Mouse (Mus musculus): ENCODE measurements around the gene Exosc1. TPM values are rescaled to one million over a fixed set of nuclear protein-coding genes. Genes with fewer than 3 reads are reported as not detected.
A peak's percentile ranks its signal among the peaks of the same experiment; 100 is the strongest.

Exosc1 gene
- polyA plus RNA-seq, 1 experiment, result 55.8 TPM

DNA sequence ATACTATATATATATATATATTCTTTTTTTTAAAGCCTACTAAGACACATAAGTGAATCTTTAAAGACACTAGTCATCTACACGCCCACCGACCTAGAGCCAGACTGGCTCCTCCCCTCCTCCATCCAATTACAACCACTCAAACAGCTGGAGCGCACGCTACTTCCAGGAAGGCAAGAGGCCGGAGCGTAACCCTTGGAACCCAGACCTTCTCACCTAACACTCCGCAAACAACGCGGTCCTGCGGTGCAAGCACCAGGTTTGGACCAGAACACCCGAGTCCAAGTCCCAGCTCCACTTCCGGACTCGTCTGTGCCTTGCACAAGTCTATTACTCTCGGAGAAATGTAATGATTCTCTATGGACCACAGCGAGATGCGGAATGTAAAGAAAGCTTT, 47.2 kb upstream of the Exosc1 start:
- Histone ChIP-seq H3K27me3 (ENCODE audit: control insufficient read depth, insufficient read depth, low read length, poor library complexity, severe bottlenecking) (no peaks in the 10 kb centered on the region), H3K9me3 (replicated peaks; ENCODE audit: control insufficient read depth, insufficient read depth, low read length, poor library complexity, severe bottlenecking) (no peaks in the 10 kb centered on the region), H3K36me3 (ENCODE audit: control insufficient read depth, insufficient read depth, low read length, poor library complexity, severe bottlenecking) (no peaks in the 10 kb centered on the region), H3K9ac (ENCODE audit: low read depth, poor library complexity, severe bottlenecking) (peak overlapping the region; percentile 75), H3K27ac (ENCODE audit: insufficient read depth, low read length) (peak overlapping the region; percentile 69), H3K4me3 (ENCODE audit: low read depth, low read length) (peak overlapping the region; percentile 70), H3K4me1 (ENCODE audit: control insufficient read depth, insufficient read depth, low read length) (peaks cover 7% of the 10 kb centered on the region)
- TF ChIP-seq EP300 (IDR thresholded peaks at IDR 0.05; ENCODE audit: insufficient read depth, low read depth, low read length) (no peak), POLR2A (IDR thresholded peaks at IDR 0.05; ENCODE audit: insufficient read depth, low read length) (no peak), CTCF (IDR thresholded peaks at IDR 0.05; ENCODE audit: low read depth, low read length) (no peak)

DNA sequence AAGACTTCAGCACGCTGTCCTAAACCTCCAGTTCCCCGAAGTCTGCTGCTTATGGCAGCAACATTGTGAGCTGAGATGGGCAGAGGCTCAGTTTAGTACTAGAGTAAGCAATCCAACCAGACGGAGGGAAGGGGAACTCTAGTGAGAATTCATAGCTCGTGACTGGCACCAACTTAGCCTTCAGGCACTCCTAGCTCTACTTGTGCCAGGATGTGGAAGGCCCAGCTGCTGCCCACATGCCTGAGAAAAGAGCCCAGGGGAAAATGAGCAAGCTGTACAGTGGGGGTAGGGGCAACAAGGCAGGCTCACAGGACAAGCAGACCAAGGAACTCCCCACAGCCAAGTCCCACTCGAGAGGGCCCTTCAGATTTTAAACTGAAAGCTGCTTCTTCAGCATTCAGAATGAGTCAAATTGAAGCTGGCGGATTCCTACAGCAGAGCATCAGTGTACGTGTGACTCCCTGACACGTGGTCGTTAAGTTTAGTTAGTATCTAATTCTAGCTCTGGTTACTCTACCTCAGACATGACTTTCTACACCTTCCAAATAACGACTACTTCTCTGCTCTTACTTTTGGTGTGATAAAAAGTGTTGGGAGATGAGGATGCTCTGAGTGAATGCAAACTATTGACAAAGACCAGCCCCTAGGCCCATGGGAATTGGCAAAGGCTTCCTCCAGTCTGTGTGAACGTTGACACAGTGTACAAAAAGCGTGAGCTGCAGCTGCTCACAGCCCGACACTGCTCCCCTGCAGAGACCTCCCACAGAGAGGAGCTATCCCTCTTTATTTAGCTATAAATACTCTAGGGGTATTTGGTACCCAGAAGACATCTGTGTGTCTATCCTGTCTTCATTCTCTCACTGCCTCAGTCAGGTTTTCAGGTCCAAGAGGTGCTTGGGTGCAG, 40.9 kb upstream of the Exosc1 start:
- Histone ChIP-seq H3K27ac (ENCODE audit: insufficient read depth, low read length) (no peak overlapping the region), H3K9ac (ENCODE audit: low read depth, poor library complexity, severe bottlenecking) (no peak overlapping the region), H3K4me3 (ENCODE audit: low read depth, low read length) (no peak overlapping the region), H3K9me3 (replicated peaks; ENCODE audit: control insufficient read depth, insufficient read depth, low read length, poor library complexity, severe bottlenecking) (no peaks in the 10 kb centered on the region), H3K4me1 (ENCODE audit: control insufficient read depth, insufficient read depth, low read length) (peaks cover 2% of the 10 kb centered on the region), H3K36me3 (ENCODE audit: control insufficient read depth, insufficient read depth, low read length, poor library complexity, severe bottlenecking) (peaks cover 9% of the 10 kb centered on the region), H3K27me3 (ENCODE audit: control insufficient read depth, insufficient read depth, low read length, poor library complexity, severe bottlenecking) (no peaks in the 10 kb centered on the region)
- TF ChIP-seq POLR2A (IDR thresholded peaks at IDR 0.05; ENCODE audit: insufficient read depth, low read length) (no peak), CTCF (IDR thresholded peaks at IDR 0.05; ENCODE audit: low read depth, low read length) (no peak), EP300 (IDR thresholded peaks at IDR 0.05; ENCODE audit: insufficient read depth, low read depth, low read length) (no peak)

GRCm38 (mm10) chr19:41969618-41970017, 36.4 kb upstream of the Exosc1 start:
- Histone ChIP-seq H3K4me1 (ENCODE audit: control insufficient read depth, insufficient read depth, low read length) (no peaks in the 10 kb centered on the region), H3K27ac (ENCODE audit: insufficient read depth, low read length) (no peak overlapping the region), H3K4me3 (ENCODE audit: low read depth, low read length) (no peak overlapping the region), H3K27me3 (ENCODE audit: control insufficient read depth, insufficient read depth, low read length, poor library complexity, severe bottlenecking) (no peaks in the 10 kb centered on the region), H3K36me3 (ENCODE audit: control insufficient read depth, insufficient read depth, low read length, poor library complexity, severe bottlenecking) (peaks cover 28% of the 10 kb centered on the region), H3K9ac (ENCODE audit: low read depth, poor library complexity, severe bottlenecking) (no peak overlapping the region), H3K9me3 (replicated peaks; ENCODE audit: control insufficient read depth, insufficient read depth, low read length, poor library complexity, severe bottlenecking) (no peaks in the 10 kb centered on the region)
- TF ChIP-seq CTCF (IDR thresholded peaks at IDR 0.05; ENCODE audit: low read depth, low read length), result no peak
- no peak for TF ChIP-seq EP300 (IDR thresholded peaks at IDR 0.05; ENCODE audit: insufficient read depth, low read depth, low read length)
- TF ChIP-seq POLR2A (IDR thresholded peaks at IDR 0.05; ENCODE audit: insufficient read depth, low read length), result no peak

DNA sequence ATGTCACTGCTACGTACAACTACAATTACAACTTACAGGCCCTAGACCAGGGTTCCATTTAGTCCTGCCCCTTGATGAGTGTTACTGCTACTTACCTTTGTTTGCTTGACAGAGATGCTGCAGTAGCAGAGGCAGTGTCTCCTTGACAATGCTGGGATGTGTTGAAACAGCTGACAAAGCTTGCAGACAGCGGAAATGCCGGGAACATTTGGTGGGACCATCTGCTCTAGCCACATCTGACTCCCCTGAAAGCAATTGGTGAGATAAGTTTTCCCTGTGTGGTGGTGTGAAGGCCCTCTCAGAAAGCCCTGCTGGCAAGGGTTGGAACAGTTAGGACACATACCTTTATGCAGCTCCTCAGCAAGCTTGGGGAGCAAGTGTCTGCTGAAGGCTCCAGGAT, 20.4 kb upstream of the Exosc1 start:
- Histone ChIP-seq H3K9ac (ENCODE audit: low read depth, poor library complexity, severe bottlenecking) (no peak overlapping the region), H3K36me3 (ENCODE audit: control insufficient read depth, insufficient read depth, low read length, poor library complexity, severe bottlenecking) (peaks cover 81% of the 10 kb centered on the region), H3K4me3 (ENCODE audit: low read depth, low read length) (no peak overlapping the region), H3K27ac (ENCODE audit: insufficient read depth, low read length) (no peak overlapping the region), H3K9me3 (replicated peaks; ENCODE audit: control insufficient read depth, insufficient read depth, low read length, poor library complexity, severe bottlenecking) (no peaks in the 10 kb centered on the region), H3K27me3 (ENCODE audit: control insufficient read depth, insufficient read depth, low read length, poor library complexity, severe bottlenecking) (no peaks in the 10 kb centered on the region), H3K4me1 (ENCODE audit: control insufficient read depth, insufficient read depth, low read length) (no peaks in the 10 kb centered on the region)
- TF ChIP-seq EP300 (IDR thresholded peaks at IDR 0.05; ENCODE audit: insufficient read depth, low read depth, low read length) (no peak), CTCF (IDR thresholded peaks at IDR 0.05; ENCODE audit: low read depth, low read length) (no peak), POLR2A (IDR thresholded peaks at IDR 0.05; ENCODE audit: insufficient read depth, low read length) (no peak)

DNA sequence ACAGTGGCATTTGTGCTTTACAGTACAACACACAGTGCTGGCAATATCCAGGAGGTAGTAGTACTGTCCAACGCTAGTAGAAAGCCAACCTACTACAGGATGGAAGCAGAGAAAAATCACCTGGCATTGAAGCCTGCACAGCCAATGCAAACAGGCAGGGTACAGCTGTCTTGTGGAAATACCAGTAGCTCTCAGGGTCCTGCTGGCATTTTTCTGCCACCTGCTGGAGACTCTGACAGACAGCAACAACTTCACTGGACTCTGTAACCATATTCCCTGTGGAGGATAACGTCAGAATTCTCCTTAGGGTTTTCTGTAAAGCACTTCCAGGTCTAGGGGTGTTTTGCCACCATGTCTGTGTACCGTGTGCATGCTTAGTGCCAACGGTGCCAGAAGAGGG, 19.1 kb upstream of the Exosc1 start:
- H3K4me3 ChIP-seq (ENCODE audit: low read depth, low read length), result no peak overlapping the region
- H3K9ac ChIP-seq (ENCODE audit: low read depth, poor library complexity, severe bottlenecking), result no peak overlapping the region
- H3K4me1 ChIP-seq (ENCODE audit: control insufficient read depth, insufficient read depth, low read length), result no peaks in the 10 kb centered on the region
- H3K36me3 ChIP-seq (ENCODE audit: control insufficient read depth, insufficient read depth, low read length, poor library complexity, severe bottlenecking), result peaks cover 83% of the 10 kb centered on the region
- no peak overlapping the region for H3K27ac ChIP-seq (ENCODE audit: insufficient read depth, low read length)
- H3K27me3 ChIP-seq (ENCODE audit: control insufficient read depth, insufficient read depth, low read length, poor library complexity, severe bottlenecking), result no peaks in the 10 kb centered on the region
- H3K9me3 ChIP-seq (replicated peaks; ENCODE audit: control insufficient read depth, insufficient read depth, low read length, poor library complexity, severe bottlenecking), result no peaks in the 10 kb centered on the region
- TF ChIP-seq POLR2A (IDR thresholded peaks at IDR 0.05; ENCODE audit: insufficient read depth, low read length) (no peak), CTCF (IDR thresholded peaks at IDR 0.05; ENCODE audit: low read depth, low read length) (no peak), EP300 (IDR thresholded peaks at IDR 0.05; ENCODE audit: insufficient read depth, low read depth, low read length) (no peak)

- H3K4me1 ChIP-seq (ENCODE audit: control insufficient read depth, insufficient read depth, low read length), result no peaks in the 10 kb centered on the region
- H3K9ac ChIP-seq (ENCODE audit: low read depth, poor library complexity, severe bottlenecking), result no peak overlapping the region
- no peak overlapping the region for H3K27ac ChIP-seq (ENCODE audit: insufficient read depth, low read length)
- no peak overlapping the region for H3K4me3 ChIP-seq (ENCODE audit: low read depth, low read length)
- peaks cover 74% of the 10 kb centered on the region for H3K36me3 ChIP-seq (ENCODE audit: control insufficient read depth, insufficient read depth, low read length, poor library complexity, severe bottlenecking)
- TF ChIP-seq EP300 (IDR thresholded peaks at IDR 0.05; ENCODE audit: insufficient read depth, low read depth, low read length) (no peak), CTCF (IDR thresholded peaks at IDR 0.05; ENCODE audit: low read depth, low read length) (no peak), POLR2A (IDR thresholded peaks at IDR 0.05; ENCODE audit: insufficient read depth, low read length) (no peak)
- peaks cover 14% of the 10 kb centered on the region for H3K9me3 ChIP-seq (replicated peaks; ENCODE audit: control insufficient read depth, insufficient read depth, low read length, poor library complexity, severe bottlenecking)
- H3K27me3 ChIP-seq (ENCODE audit: control insufficient read depth, insufficient read depth, low read length, poor library complexity, severe bottlenecking), result no peaks in the 10 kb centered on the region
Observed at GRCm38 (mm10) chr19:41943841-41944240, 10.6 kb upstream of the Exosc1 start.

Measured in ES-Bruce4 (cell line).